ENCODE assay signal across 23 mouse cellular contexts in the genomic region with DNA sequence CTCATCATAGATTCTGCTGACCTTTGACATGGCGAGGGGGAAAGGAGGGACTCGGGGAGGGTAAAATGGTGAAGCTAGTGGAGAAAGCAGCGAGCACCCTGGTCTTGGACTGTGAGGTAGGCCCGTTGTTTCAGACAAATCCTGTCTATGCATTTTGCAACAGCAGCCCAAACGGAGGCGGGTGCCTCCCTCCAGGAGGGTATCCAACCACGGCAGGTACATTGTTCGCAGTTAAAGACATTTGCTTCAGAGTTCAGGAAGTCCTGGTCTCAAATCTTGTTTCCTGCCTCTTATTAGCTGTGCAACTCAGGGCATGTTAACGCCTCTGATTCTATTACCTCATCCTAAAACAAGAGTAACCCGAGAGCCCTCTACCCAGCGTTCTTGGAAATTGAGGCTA. TPM values are rescaled to one million over a fixed set of nuclear protein-coding genes. Genes with fewer than 3 reads are reported as not detected.
DNase-seq lines count a peak whose midpoint lies in the region; ATAC-seq and TF ChIP-seq lines count a peak whose summit lies in the region.
"Had no signal": no experiment of that assay in that cellular context is flagged by ENCODE, and none has a peak within 500 bp of the region (broad histone marks: within the 10 kb centered on the region; RNA-seq: fewer than 3 reads in every experiment).

No protein-coding gene starts in this region.

- TF ChIP-seq CTCF in gastrocnemius, adult 2 months (IDR thresholded peaks at IDR 0.05): no peak
- TF ChIP-seq CTCF in heart, postnatal 0 days (IDR thresholded peaks at IDR 0.05; ENCODE audit: low read depth): no peak
- TF ChIP-seq CTCF in thymus, adult 2 months (IDR thresholded peaks at IDR 0.05; ENCODE audit: borderline replicate concordance, control insufficient read depth, extremely low read depth, insufficient read depth, low read length, poor library complexity): no peak

- no peaks in the 10 kb centered on the region for H3K9me3 ChIP-seq in heart, postnatal 0 days (replicated peaks; ENCODE audit: control insufficient read depth, low read length)
- H3K9me3 ChIP-seq in liver, embryonic 12.5 days (replicated peaks): no peaks in the 10 kb centered on the region
- H3K9me3 ChIP-seq: forebrain, embryonic 15.5 days; G1E; hindbrain, embryonic 13.5 days; limb, embryonic 12.5 days; lung, embryonic 15.5 days; midbrain, embryonic 10.5 days; neural tube, embryonic 12.5 days had no signal

- intact Hi-C loops in gastrocnemius, adult 2 months (cut with DNase I): no loop called here

- 0 out of 2 replicates have a peak, but pooled peaks cover 3% of the 10 kb centered on the region for H3K4me1 ChIP-seq in heart, postnatal 0 days (ENCODE audit: control insufficient read depth, insufficient read depth)
- H3K4me1 ChIP-seq in thymus, adult 2 months (replicated peaks; ENCODE audit: control insufficient read depth, insufficient read depth, low read length): peaks cover 16% of the 10 kb centered on the region
- peaks cover 26% of the 10 kb centered on the region for H3K4me1 ChIP-seq in liver, embryonic 12.5 days

- peak overlapping the region; percentile 81 for H3K27ac ChIP-seq in gastrocnemius, adult 2 months
- H3K27ac ChIP-seq in heart, postnatal 0 days (ENCODE audit: low read depth): peak overlapping the region; percentile 78; the same call in 1 of the 2 replicates
- H3K27ac ChIP-seq in thymus, adult 2 months (ENCODE audit: control insufficient read depth, insufficient read depth, low read length): no peak overlapping the region
- H3K27ac ChIP-seq in liver, embryonic 12.5 days: no peak overlapping the region
- H3K27ac ChIP-seq: forebrain, embryonic 15.5 days; hindbrain, embryonic 13.5 days; limb, embryonic 12.5 days; lung, embryonic 15.5 days; neural tube, embryonic 12.5 days had no signal

- DNase-seq in gastrocnemius, adult 2 months: no peak
- DNase-seq in gastrocnemius, adult 8-10 months (ENCODE audit: low spot score in 2 of 2): no peak
- no peak for DNase-seq in heart, postnatal 0 days (ENCODE audit: low spot score)
- no peak for DNase-seq in heart, postnatal 4 days
- DNase-seq in thymus, postnatal 0 days (ENCODE audit: low spot score): peak; percentile 9
- DNase-seq in thymus, adult 2 months: no peak
- DNase-seq: adrenal gland, adult 8-10 months; cerebellum, adult 8-10 months; cerebellum, postnatal 25 days; heart, postnatal 36 days; kidney, adult 11 months; layer of hippocampus, adult 9-11 months; right cerebral cortex, adult 18-20 months; spleen, adult 18-20 months had no signal

- WGBS in heart, postnatal 0 days: 68% methylated on average over 11 of the region's 11 CpGs
- WGBS in thymus, adult 2 months: 30% methylated on average over 11 of the region's 11 CpGs
- 53% methylated on average over 11 of the region's 11 CpGs for WGBS in liver, embryonic 12.5 days (ENCODE audit: insufficient replicate concordance)

- H3K27me3 ChIP-seq in heart, postnatal 0 days (ENCODE audit: control insufficient read depth, insufficient read depth, low read length): no peaks in the 10 kb centered on the region
- no peaks in the 10 kb centered on the region for H3K27me3 ChIP-seq in thymus, adult 2 months (ENCODE audit: control insufficient read depth, insufficient read depth, low read length)
- H3K27me3 ChIP-seq in liver, embryonic 12.5 days (replicated peaks): no peaks in the 10 kb centered on the region
- H3K27me3 ChIP-seq: forebrain, embryonic 15.5 days; limb, embryonic 12.5 days; lung, embryonic 15.5 days; neural tube, embryonic 12.5 days had no signal

- no peak for TF ChIP-seq EP300 in heart, postnatal 0 days (IDR thresholded peaks at IDR 0.05; ENCODE audit: low read depth)

- H3K4me2 ChIP-seq in heart, postnatal 0 days (ENCODE audit: low read depth, low read length): no peak overlapping the region
- H3K4me2 ChIP-seq in liver, embryonic 12.5 days: no peak overlapping the region
- H3K4me2 ChIP-seq: forebrain, embryonic 15.5 days; hindbrain, embryonic 13.5 days; limb, embryonic 12.5 days; lung, embryonic 15.5 days; neural tube, embryonic 12.5 days had no signal

- ATAC-seq in heart, postnatal 0 days (ENCODE audit: insufficient read depth, low read depth): no peak
- ATAC-seq in liver, embryonic 12.5 days: no peak
- ATAC-seq: forebrain, embryonic 15.5 days had no signal

- no peaks in the 10 kb centered on the region for H3K36me3 ChIP-seq in heart, postnatal 0 days (replicated peaks; ENCODE audit: control insufficient read depth, insufficient read depth, low read length)
- no peaks in the 10 kb centered on the region for H3K36me3 ChIP-seq in thymus, adult 2 months (ENCODE audit: control insufficient read depth, insufficient read depth, low read length)
- H3K36me3 ChIP-seq in liver, embryonic 12.5 days: no peaks in the 10 kb centered on the region
- H3K36me3 ChIP-seq: forebrain, embryonic 15.5 days; G1E; hindbrain, embryonic 13.5 days; limb, embryonic 12.5 days; lung, embryonic 15.5 days; midbrain, embryonic 10.5 days; neural tube, embryonic 12.5 days had no signal

- no peak overlapping the region for H3K4me3 ChIP-seq in gastrocnemius, adult 2 months
- no peak overlapping the region for H3K4me3 ChIP-seq in heart, postnatal 0 days (ENCODE audit: low read depth, low read length)
- H3K4me3 ChIP-seq in thymus, adult 2 months (ENCODE audit: control insufficient read depth, insufficient read depth, low read length): no peak overlapping the region
- no peak overlapping the region for H3K4me3 ChIP-seq in liver, embryonic 12.5 days
- H3K4me3 ChIP-seq: forebrain, embryonic 15.5 days; hindbrain, embryonic 13.5 days; limb, embryonic 12.5 days; lung, embryonic 15.5 days; midbrain, embryonic 10.5 days; myocyte; neural tube, embryonic 12.5 days had no signal

- no peak for TF ChIP-seq POLR2A in thymus, adult 2 months (IDR thresholded peaks at IDR 0.05; ENCODE audit: control insufficient read depth, extremely low read depth, insufficient read depth, low read length, poor library complexity)

- H3K9ac ChIP-seq in heart, postnatal 0 days (replicated peaks; ENCODE audit: low read depth, low read length): no peak overlapping the region
- H3K9ac ChIP-seq in liver, embryonic 12.5 days: no peak overlapping the region
- H3K9ac ChIP-seq: forebrain, embryonic 15.5 days; hindbrain, embryonic 13.5 days; limb, embryonic 12.5 days; lung, embryonic 15.5 days; neural tube, embryonic 12.5 days had no signal

RNA-seq across cellular contexts. Expression of gene Sox13, which starts 26.8 kb away (rescaled TPM):
- total RNA-seq in gastrocnemius, adult 2 months (2021): 10 to 100 TPM in 1 of 2 experiments, 1 to 10 TPM in 1; 8.9 to 12.4 TPM
- total RNA-seq in gastrocnemius, adult 8-10 months (2022): 1 to 10 TPM; 4.0 to 8.7 (median 6.7) TPM
- total RNA-seq in heart, postnatal 0 days (2014; rRNA removed; ENCODE audit: low replicate concordance): 8.5 and 17.9 TPM in 2 replicates
- polyA plus RNA-seq in heart, postnatal 0 days (2015; fragmentation: Nextera tagmentation; extraction: Ambion mirVana): 3.0 and 3.3 TPM in 2 replicates
- 10 to 100 TPM; 29.8 to 32.4 TPM for total RNA-seq in heart, postnatal 4 days (2021)
- 14.6 and 15.2 TPM in 2 replicates for polyA plus RNA-seq in thymus, postnatal 0 days (2015; fragmentation: Nextera tagmentation; extraction: Ambion mirVana)
- 17.2 and 22.1 TPM in 2 replicates for polyA plus RNA-seq in thymus, adult 2 months (2012; rRNA removed)
- 3.4 and 3.7 TPM in 2 replicates for polyA plus RNA-seq in liver, embryonic 12.5 days (2016; fragmentation: Nextera tagmentation; extraction: Ambion mirVana)

Comparison
In these comparisons a context has a peak if more than half of its experiments do, and no peak if none do; other contexts are left out.
1. H3K27ac ChIP-seq: peak in gastrocnemius, adult 2 months (single experiment) and heart, postnatal 0 days (single experiment); none in thymus, adult 2 months (single experiment) and liver, embryonic 12.5 days (single experiment).